Mouse (Mus musculus): Measurements from ENCODE around the gene Msmb. TPM values are rescaled to one million over a fixed set of nuclear protein-coding genes. Genes with fewer than 3 reads are reported as not detected.

The Msmb gene
- total and polyA plus RNA-seq, 2 experiments from 2014 or later = not detected

DNA sequence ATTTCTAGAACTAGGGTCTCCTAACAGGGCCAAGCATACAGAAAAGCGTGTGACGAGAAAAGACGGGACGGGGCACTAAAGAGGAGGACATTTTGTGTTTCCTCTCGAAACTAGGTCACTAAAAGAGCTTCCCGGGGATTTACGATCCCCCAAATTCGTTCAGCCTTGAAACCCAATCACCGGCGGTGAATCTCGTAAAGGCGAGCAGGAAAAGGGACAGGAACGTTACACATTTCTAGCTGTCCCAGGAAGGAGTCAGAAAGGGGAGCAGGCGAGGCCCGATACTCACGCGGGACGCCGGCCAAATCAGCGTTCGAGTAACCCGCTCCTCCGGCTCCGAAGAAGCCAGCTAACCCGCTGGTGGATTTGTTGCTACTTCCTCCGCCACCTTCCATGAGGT is 59.5 kb downstream of the Msmb start:
- peaks cover 15% of the 10 kb centered on the region for H3K4me1 ChIP-seq (ENCODE audit: insufficient read depth)
- H3K27me3 ChIP-seq (ENCODE audit: insufficient read depth, low read length) = no peaks in the 10 kb centered on the region
- WGBS = 2% methylated on average over 25 of the region's 26 CpGs
- TF ChIP-seq CTCF (IDR thresholded peaks at IDR 0.05; ENCODE audit: low read depth) = no peak
- peak overlapping the region; percentile 80; the same call in 1 of the 2 replicates for H3K27ac ChIP-seq (ENCODE audit: low read depth, low read length)
- H3K4me2 ChIP-seq (ENCODE audit: low read depth) = peak overlapping the region; percentile 52
- H3K9me3 ChIP-seq (ENCODE audit: low read length) = no peaks in the 10 kb centered on the region
- DNase-seq = peak; percentile 54
- H3K36me3 ChIP-seq (ENCODE audit: insufficient read depth) = peaks cover 14% of the 10 kb centered on the region
- peak overlapping the region; percentile 85 for H3K9ac ChIP-seq
- peak overlapping the region; percentile 86 for H3K4me3 ChIP-seq (ENCODE audit: low read depth, low read length)
- ATAC-seq = peak; percentile 44; the same call in 1 of the 2 replicates

DNA sequence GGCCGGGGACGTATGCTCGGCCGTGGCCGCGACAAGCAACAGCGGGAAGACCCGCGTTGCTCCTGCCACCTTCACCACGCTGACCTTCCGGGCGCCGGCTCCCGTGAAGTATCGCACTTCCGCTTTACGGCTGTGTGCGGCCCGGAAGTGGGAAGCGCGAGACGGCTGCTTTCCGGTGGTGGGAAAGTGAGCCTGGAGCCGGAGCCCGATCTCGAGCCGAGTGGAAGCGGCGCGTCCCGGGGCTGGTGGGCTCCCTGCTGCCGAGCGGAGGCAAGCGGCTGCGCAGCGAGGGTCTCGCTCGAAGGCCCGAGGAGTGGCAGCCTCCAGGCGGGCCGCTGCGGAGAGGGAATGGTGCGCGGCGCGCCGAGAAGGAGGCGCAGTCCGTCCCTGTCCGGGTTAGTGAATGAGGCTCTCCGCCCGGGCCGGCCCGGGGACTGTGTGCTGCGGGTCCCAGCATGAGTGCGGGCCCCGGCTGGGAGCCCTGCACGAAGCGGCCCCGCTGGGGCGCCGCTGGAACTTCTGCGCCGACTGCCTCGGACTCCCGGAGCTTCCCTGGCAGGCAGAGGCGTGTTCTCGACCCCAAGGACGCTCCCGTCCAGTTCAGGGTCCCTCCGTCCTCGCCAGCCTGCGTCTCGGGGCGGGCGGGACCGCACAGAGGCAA is 60.1 kb downstream of the Msmb start, which contains the start of the genes Timm23 and Parg:
Timm23 (minus strand) TSS at position 108 of the 661 bp plus-strand sequence.
Parg (plus strand) TSS at position 159 of the 661 bp plus-strand sequence.
- Histone ChIP-seq H3K9me3 (ENCODE audit: low read length) (no peaks in the 10 kb centered on the region), H3K9ac (peak within 1 kb of the TSS; percentile 85), H3K36me3 (ENCODE audit: insufficient read depth) (peaks cover 13% of the 10 kb centered on the region), H3K4me3 (ENCODE audit: low read depth, low read length) (peak within 1 kb of the TSS; percentile 86), H3K4me1 (ENCODE audit: insufficient read depth) (peaks cover 15% of the 10 kb centered on the region), H3K27me3 (ENCODE audit: insufficient read depth, low read length) (no peaks in the 10 kb centered on the region), H3K27ac (ENCODE audit: low read depth, low read length) (peak within 1 kb of the TSS; percentile 80), H3K4me2 (ENCODE audit: low read depth) (peak within 1 kb of the TSS; percentile 76)
- 2% methylated on average over 68 of the region's 77 CpGs for WGBS
- no peak for TF ChIP-seq CTCF (IDR thresholded peaks at IDR 0.05; ENCODE audit: low read depth)
- DNase-seq (peak; percentile 91), ATAC-seq (peak; percentile 99)

Other genes starting within 250 kb of the Msmb start
- 0.92 and 1.8 TPM in 2 replicates for gene Galnt15, start 113.0 kb upstream of the Msmb start, total RNA-seq (2014; rRNA removed)
- 0.48 and 0.54 TPM in 2 replicates for gene Galnt15, start 113.0 kb upstream of the Msmb start, polyA plus RNA-seq (2015; fragmentation: Nextera tagmentation; extraction: Ambion mirVana)
- 26.2 and 36.5 TPM in 2 replicates for gene Oxnad1, start 56.6 kb upstream of the Msmb start, total RNA-seq (2014; rRNA removed)
- 16.9 and 22.4 TPM in 2 replicates for gene Oxnad1, start 56.6 kb upstream of the Msmb start, polyA plus RNA-seq (2015; fragmentation: Nextera tagmentation; extraction: Ambion mirVana)
- gene Dph3, start 56.3 kb upstream of the Msmb start, total RNA-seq (2014; rRNA removed) = 54.3 and 54.7 TPM in 2 replicates
- 68.0 and 76.4 TPM in 2 replicates for gene Dph3, start 56.3 kb upstream of the Msmb start, polyA plus RNA-seq (2015; fragmentation: Nextera tagmentation; extraction: Ambion mirVana)
- gene Ncoa4, start 17.8 kb downstream of the Msmb start, total RNA-seq (2014; rRNA removed) = 143 and 153 TPM in 2 replicates
- 77.9 and 83.8 TPM in 2 replicates for gene Ncoa4, start 17.8 kb downstream of the Msmb start, polyA plus RNA-seq (2015; fragmentation: Nextera tagmentation; extraction: Ambion mirVana)
- gene Timm23, start 59.9 kb downstream of the Msmb start, total RNA-seq (2014; rRNA removed) = 123 and 160 TPM in 2 replicates
- 253 and 292 TPM in 2 replicates for gene Timm23, start 59.9 kb downstream of the Msmb start, polyA plus RNA-seq (2015; fragmentation: Nextera tagmentation; extraction: Ambion mirVana)
- gene Parg, start 59.9 kb downstream of the Msmb start, total RNA-seq (2014; rRNA removed) = 46.9 and 56.0 TPM in 2 replicates
- 27.8 and 28.9 TPM in 2 replicates for gene Parg, start 59.9 kb downstream of the Msmb start, polyA plus RNA-seq (2015; fragmentation: Nextera tagmentation; extraction: Ambion mirVana)
- gene Ogdhl, start 180.0 kb downstream of the Msmb start, total RNA-seq (2014; rRNA removed) = 23.2 and 32.0 TPM in 2 replicates
- gene Ogdhl, start 180.0 kb downstream of the Msmb start, polyA plus RNA-seq (2015; fragmentation: Nextera tagmentation; extraction: Ambion mirVana) = 17.5 and 23.3 TPM in 2 replicates
- 0.38 and 0.46 TPM in 2 replicates for gene 1700024G13Rik, start 246.4 kb downstream of the Msmb start, total RNA-seq (2014; rRNA removed)
- gene 1700024G13Rik, start 246.4 kb downstream of the Msmb start, polyA plus RNA-seq (2015; fragmentation: Nextera tagmentation; extraction: Ambion mirVana) = 1.1 and 1.2 TPM in 2 replicates